Mouse (Mus musculus) heart, adult 2 months (tissue): ENCODE results near the gene Ppp2r5b. TPM values are rescaled to one million over a fixed set of nuclear protein-coding genes. Genes with fewer than 3 reads are reported as not detected.

Source experiments
- DNase-seq, 2 experiments: peaks; one replicate each; pipeline ENCODE4 v3.0.0; 2021
- H3K27ac ChIP-seq: fragments of 200-600 bp; 2 replicates; pipeline ENCODE4 v1.8.1; 2022
- H3K27me3 ChIP-seq: fragments of 200-500 bp; 2 replicates; pipeline ENCODE4 v1.6.1; 2012; ENCODE audit warnings: mild to moderate bottlenecking, low read length, inconsistent platforms, mixed read lengths; ENCODE audit not compliant: control insufficient read depth, insufficient read depth
- H3K36me3 ChIP-seq: fragments of 200-500 bp; 2 replicates; pipeline ENCODE4 v1.6.1; 2012; ENCODE audit warnings: low read length, inconsistent platforms; ENCODE audit not compliant: control insufficient read depth, insufficient read depth
- H3K4me1 ChIP-seq: fragments of 200-500 bp; 2 replicates; pipeline ENCODE4 v1.6.1; 2011; ENCODE audit warnings: low read length; ENCODE audit not compliant: control insufficient read depth, insufficient read depth
- H3K4me3 ChIP-seq: fragments of 200-600 bp; 2 replicates; pipeline ENCODE4 v1.8.1; 2022
- H3K79me2 ChIP-seq: fragments of 200-500 bp; replicated peaks from 2 replicates; pipeline ENCODE4 v1.6.1; 2012; ENCODE audit warnings: mild to moderate bottlenecking, inconsistent platforms, low read length, moderate library complexity, mixed read lengths; ENCODE audit not compliant: control insufficient read depth, insufficient read depth
- H3K9ac ChIP-seq: fragments of 200-500 bp; 2 replicates; pipeline ENCODE4 v1.6.1; 2012; ENCODE audit warnings: low read depth, mild to moderate bottlenecking, control low read depth, inconsistent platforms, low read length, mixed read lengths
- CTCF ChIP-seq: fragments of 200-600 bp; IDR thresholded peaks from 2 replicates; pipeline ENCODE4 v1.8.1; 2022; ENCODE audit warnings: antibody characterized with exemption, mild to moderate bottlenecking, moderate library complexity
- EP300 ChIP-seq: fragments of 200-500 bp; IDR thresholded peaks from 2 replicates; pipeline ENCODE4 v1.6.1; 2011; ENCODE audit warnings: low read depth, low read length, control low read depth; ENCODE audit not compliant: insufficient read depth
- POLR2A ChIP-seq: fragments of 200-500 bp; IDR thresholded peaks from 2 replicates; pipeline ENCODE4 v1.6.1; 2011; ENCODE audit warnings: mild to moderate bottlenecking, low read depth, low read length, control low read depth; ENCODE audit not compliant: insufficient read depth
- WGBS: fragments of 180-500 bp; shearing (Covaris S2); methylation state at CpG from one replicate; pipeline ENCODE4 v1.1.7; 2018; 5-methylcytosine and 5-hydroxymethylcytosine counted together
- intact Hi-C: fragments of 180-260 bp; cut with DNase I; formaldehyde crosslinking; loops from one replicate; pipeline ENCODE4 v1.15.1; 2025
- microRNA-seq, 2 experiments: library from miRNA; unstranded; fragments of <30 nt; microRNA quantifications; one replicate each; pipeline ENCODE4 v1.2.0; 2021
- polyA plus RNA-seq: library from polyadenylated mRNA; depleted of rRNA; stranded (reverse); fragments of >200 nt; gene quantifications from 2 replicates; pipeline ENCODE4 v1.2.3, GENCODE M21; 2012; rRNA removed
- total RNA-seq, 2 experiments: library from RNA; stranded (reverse); gene quantifications; 2 replicates each; pipeline ENCODE4 v1.2.3; 2021

Gene Ppp2r5b
- total and polyA plus RNA-seq, 3 experiments, result 34.8 to 36.8 (median 35.1) TPM

DNA sequence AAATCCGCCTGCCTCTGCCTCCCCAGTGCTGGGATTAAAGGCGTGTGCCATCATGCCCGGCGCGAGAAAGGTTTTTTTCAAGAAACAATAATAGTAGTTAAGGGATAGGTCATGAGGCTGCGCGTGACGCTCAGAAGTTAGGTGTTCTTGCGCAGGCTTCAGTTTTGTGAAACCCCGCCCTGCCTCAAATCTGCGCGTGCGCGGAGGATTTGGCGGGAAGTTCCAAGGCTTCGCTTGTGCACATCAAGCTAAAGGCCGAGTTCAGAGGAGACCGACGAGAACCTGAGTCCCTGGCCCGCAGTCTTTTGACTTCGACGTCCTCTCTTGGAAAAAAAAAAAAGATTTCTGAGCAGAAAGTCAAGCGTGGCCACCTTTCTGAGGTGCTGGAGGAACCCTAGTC, 51.5 kb downstream of the Ppp2r5b start, which contains the start of gene Majin:
TSS of gene Majin (plus strand) at position 258 of the 400 bp plus-strand sequence.
- no peak for TF ChIP-seq EP300
- 83% methylated on average over 23 of the region's 23 CpGs for WGBS
- no peak within 1 kb of the TSS for H3K4me3 ChIP-seq

DNA sequence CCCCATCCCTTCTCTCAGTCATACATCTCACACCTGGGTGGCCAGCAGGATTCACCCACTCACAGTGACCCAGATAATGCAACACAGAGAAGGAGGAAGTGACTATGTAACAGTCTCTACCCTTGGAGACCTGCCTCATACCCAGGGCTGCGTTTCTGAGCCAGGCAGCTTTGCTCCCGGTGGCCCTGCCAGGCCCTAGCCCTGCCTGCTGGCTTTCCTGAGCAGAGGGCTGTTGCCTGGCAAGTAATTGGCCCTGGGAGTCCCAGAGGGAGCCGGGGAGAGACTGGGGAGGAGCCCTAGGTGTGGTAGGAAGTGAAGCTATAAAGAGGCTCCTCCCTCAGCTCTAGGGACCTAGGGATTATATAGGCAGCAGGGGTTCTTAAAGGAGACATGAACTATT, 53.1 kb downstream of the Ppp2r5b start:
- intact Hi-C loops, result no loop called here
- 9% methylated on average over 3 of the region's 3 CpGs for WGBS
- no peak overlapping the region for H3K27ac ChIP-seq

More for the DNA sequence above, 51.5 kb downstream of the Ppp2r5b start, which contains the start of gene Majin:
- Histone ChIP-seq H3K36me3 (no peaks in the 10 kb centered on the region), H3K79me2 (no peaks in the 10 kb centered on the region), H3K27ac (no peak within 1 kb of the TSS), H3K4me1 (no peaks in the 10 kb centered on the region), H3K9ac (no peak within 1 kb of the TSS), H3K27me3 (no peaks in the 10 kb centered on the region)
- intact Hi-C loops, result no loop called here
- no peak for DNase-seq

DNA sequence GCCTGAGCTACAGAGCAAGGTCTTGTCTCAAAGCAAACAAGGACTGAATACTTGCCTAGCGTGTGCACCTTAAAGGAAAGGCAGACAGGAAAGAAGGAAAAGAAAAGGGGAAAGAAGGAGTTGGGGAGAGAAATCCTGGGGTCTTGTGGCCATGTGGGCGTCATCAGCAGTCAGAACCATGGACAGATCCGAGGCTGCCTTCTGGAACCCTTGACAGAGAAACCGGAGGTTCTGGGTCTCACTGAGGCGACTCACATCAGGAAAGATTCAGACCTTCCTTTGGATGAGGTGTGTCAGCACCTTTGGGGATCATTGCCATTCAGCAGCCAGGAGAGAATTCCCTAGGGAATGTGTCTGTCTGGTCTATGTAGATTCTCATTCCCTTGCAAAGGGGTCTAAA, 54.0 kb downstream of the Ppp2r5b start:
- H3K27me3 ChIP-seq, result no peaks in the 10 kb centered on the region
- H3K9ac ChIP-seq, result no peak overlapping the region
- H3K79me2 ChIP-seq, result no peaks in the 10 kb centered on the region
- H3K27ac ChIP-seq, result no peak overlapping the region
- H3K36me3 ChIP-seq, result no peaks in the 10 kb centered on the region
- no peak for DNase-seq
- 19% methylated on average over 5 of the region's 5 CpGs for WGBS
- intact Hi-C loops, result no loop called here
- TF ChIP-seq CTCF (no peak), POLR2A (no peak), EP300 (no peak)
- H3K4me1 ChIP-seq, result no peaks in the 10 kb centered on the region
- H3K4me3 ChIP-seq, result no peak overlapping the region

More for the DNA sequence above, 53.1 kb downstream of the Ppp2r5b start:
- H3K79me2 ChIP-seq, result no peaks in the 10 kb centered on the region
- TF ChIP-seq POLR2A (no peak), CTCF (no peak), EP300 (no peak)
- H3K4me1 ChIP-seq, result no peaks in the 10 kb centered on the region
- H3K27me3 ChIP-seq, result no peaks in the 10 kb centered on the region
- no peak for DNase-seq
- H3K9ac ChIP-seq, result no peak overlapping the region
- H3K36me3 ChIP-seq, result no peaks in the 10 kb centered on the region
- H3K4me3 ChIP-seq, result no peak overlapping the region

DNA sequence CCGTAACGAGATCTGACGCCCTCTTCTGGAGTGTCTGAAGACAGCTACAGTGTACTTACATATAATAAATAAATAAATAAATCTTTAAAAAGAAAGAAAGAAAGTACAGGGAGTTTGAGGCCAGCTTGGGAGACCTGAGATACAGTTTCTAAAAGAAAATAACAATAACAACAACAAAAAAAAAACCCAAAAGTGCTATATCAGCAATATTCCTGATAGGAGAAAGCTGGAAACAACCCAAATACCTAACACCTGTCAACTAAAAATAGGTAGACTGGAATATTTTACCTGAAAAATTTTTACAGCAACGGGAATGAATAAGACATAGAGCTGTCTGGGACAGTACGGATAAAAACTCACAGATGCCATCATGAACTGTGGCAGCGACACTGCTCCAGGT, 56.9 kb downstream of the Ppp2r5b start:
- H3K4me3 ChIP-seq, result no peak overlapping the region
- no peaks in the 10 kb centered on the region for H3K4me1 ChIP-seq
- H3K27ac ChIP-seq, result no peak overlapping the region
- intact Hi-C loops, result no loop called here
- 79% methylated on average over 6 of the region's 6 CpGs for WGBS
- H3K79me2 ChIP-seq, result no peaks in the 10 kb centered on the region
- DNase-seq, result no peak
- TF ChIP-seq POLR2A (no peak), CTCF (no peak), EP300 (no peak)
- H3K9ac ChIP-seq, result no peak overlapping the region
- H3K27me3 ChIP-seq, result no peaks in the 10 kb centered on the region
- H3K36me3 ChIP-seq, result no peaks in the 10 kb centered on the region

Small RNA genes within 50 kb of the gene (microRNA-seq; reads per million reads assigned to microRNA genes)
- 19.3 to 38.7 reads per million in 2 experiments for gene Mir192
- 18.5 to 42.6 reads per million in 2 experiments for gene Mir194-2

Other genes with a start within 250 kb of the Ppp2r5b start
- gene Slc22a20, start 249.7 kb downstream of the Ppp2r5b start, total RNA-seq, result not detected
- not detected in 2 replicates for gene Slc22a20, start 249.7 kb downstream of the Ppp2r5b start, polyA plus RNA-seq
- gene Capn1, start 220.0 kb downstream of the Ppp2r5b start, total RNA-seq, result 10 to 100 TPM; 26.4 to 26.8 TPM
- 21.5 and 26.2 TPM in 2 replicates for gene Capn1, start 220.0 kb downstream of the Ppp2r5b start, polyA plus RNA-seq
- gene Syvn1, start 189.3 kb downstream of the Ppp2r5b start, total RNA-seq, result 10 to 100 TPM; 21.3 to 24.2 TPM
- 17.1 and 23.1 TPM in 2 replicates for gene Syvn1, start 189.3 kb downstream of the Ppp2r5b start, polyA plus RNA-seq
- 10 to 100 TPM; 37.1 to 39.0 TPM for gene Mrpl49, start 178.1 kb downstream of the Ppp2r5b start, total RNA-seq
- gene Mrpl49, start 178.1 kb downstream of the Ppp2r5b start, polyA plus RNA-seq, result 23.5 and 33.0 TPM in 2 replicates
- gene Fau, start 178.0 kb downstream of the Ppp2r5b start, total RNA-seq, result 100 to 1,000 TPM; 550 to 636 TPM
- gene Fau, start 178.0 kb downstream of the Ppp2r5b start, polyA plus RNA-seq, result 265 and 386 TPM in 2 replicates
- 10 to 100 TPM in 1 of 2 experiments, 1 to 10 TPM in 1; 9.9 to 13.4 TPM for gene Znhit2, start 174.7 kb downstream of the Ppp2r5b start, total RNA-seq
- gene Znhit2, start 174.7 kb downstream of the Ppp2r5b start, polyA plus RNA-seq, result 12.3 and 14.4 TPM in 2 replicates
- gene Tm7sf2, start 167.5 kb downstream of the Ppp2r5b start, total RNA-seq, result 1 to 10 TPM; 2.7 to 3.7 TPM
- 9.3 and 11.9 TPM in 2 replicates for gene Tm7sf2, start 167.5 kb downstream of the Ppp2r5b start, polyA plus RNA-seq
- gene Vps51, start 158.6 kb downstream of the Ppp2r5b start, total RNA-seq, result 10 to 100 TPM; 19.1 to 22.0 TPM
- gene Vps51, start 158.6 kb downstream of the Ppp2r5b start, polyA plus RNA-seq, result 35.1 and 39.0 TPM in 2 replicates
- gene Tmem262, start 155.8 kb downstream of the Ppp2r5b start, total RNA-seq, result not detected
- gene Tmem262, start 155.8 kb downstream of the Ppp2r5b start, polyA plus RNA-seq, result not detected in 2 replicates
- gene Gm28374, start 153.6 kb downstream of the Ppp2r5b start, total RNA-seq, result not detected
- gene Gm28374, start 153.6 kb downstream of the Ppp2r5b start, polyA plus RNA-seq, result not detected in 2 replicates
- 10 to 100 TPM; 13.8 to 15.6 TPM for gene Zfpl1, start 150.9 kb downstream of the Ppp2r5b start, total RNA-seq
- gene Zfpl1, start 150.9 kb downstream of the Ppp2r5b start, polyA plus RNA-seq, result 47.5 and 50.7 TPM in 2 replicates
- not detected for gene Cdca5, start 150.9 kb downstream of the Ppp2r5b start, total RNA-seq
- gene Cdca5, start 150.9 kb downstream of the Ppp2r5b start, polyA plus RNA-seq, result 0.09 and 0.27 TPM in 2 replicates
- not detected for gene AC131692.1, start 141.5 kb downstream of the Ppp2r5b start, total RNA-seq
- gene AC131692.1, start 141.5 kb downstream of the Ppp2r5b start, polyA plus RNA-seq, result not detected in 2 replicates
- gene Naaladl1, start 130.1 kb downstream of the Ppp2r5b start, total RNA-seq, result not detected
- gene Naaladl1, start 130.1 kb downstream of the Ppp2r5b start, polyA plus RNA-seq, result not detected in 2 replicates
- gene Sac3d1, start 117.2 kb downstream of the Ppp2r5b start, total RNA-seq, result 10 to 100 TPM in 1 of 2 experiments, 1 to 10 TPM in 1; 8.7 to 10.3 TPM
- gene Sac3d1, start 117.2 kb downstream of the Ppp2r5b start, polyA plus RNA-seq, result 13.1 and 15.4 TPM in 2 replicates
- gene Snx15, start 107.6 kb downstream of the Ppp2r5b start, total RNA-seq, result 10 to 100 TPM; 14.1 to 16.6 TPM
- gene Snx15, start 107.6 kb downstream of the Ppp2r5b start, polyA plus RNA-seq, result 22.0 and 29.5 TPM in 2 replicates
- gene Batf2, start 94.9 kb downstream of the Ppp2r5b start, total RNA-seq, result 1 to 10 TPM in 1 of 2 experiments, under 1 TPM in 1; 0.98 to 1.6 TPM
- 2.3 and 3.2 TPM in 2 replicates for gene Batf2, start 94.9 kb downstream of the Ppp2r5b start, polyA plus RNA-seq
- gene Arl2, start 94.3 kb downstream of the Ppp2r5b start, total RNA-seq, result 10 to 100 TPM; 62.1 to 72.9 TPM
- 153 and 155 TPM in 2 replicates for gene Arl2, start 94.3 kb downstream of the Ppp2r5b start, polyA plus RNA-seq
- gene Majin, start 51.5 kb downstream of the Ppp2r5b start, total RNA-seq, result not detected
- gene Majin, start 51.5 kb downstream of the Ppp2r5b start, polyA plus RNA-seq, result 0.20 and 0.23 TPM in 2 replicates
- not detected for gene Gpha2, start 9.5 kb downstream of the Ppp2r5b start, total RNA-seq
- gene Gpha2, start 9.5 kb downstream of the Ppp2r5b start, polyA plus RNA-seq, result 0.27 TPM in 1 of 2 replicates, not detected in the other
- 10 to 100 TPM; 20.5 to 24.5 TPM for gene Atg2a, start 5.8 kb upstream of the Ppp2r5b start, total RNA-seq
- gene Atg2a, start 5.8 kb upstream of the Ppp2r5b start, polyA plus RNA-seq, result 26.3 and 26.7 TPM in 2 replicates
- gene Ehd1, start 40.9 kb upstream of the Ppp2r5b start, total RNA-seq, result 100 to 1,000 TPM in 1 of 2 experiments, 10 to 100 TPM in 1; 98.0 to 120 TPM
- gene Ehd1, start 40.9 kb upstream of the Ppp2r5b start, polyA plus RNA-seq, result 111 and 142 TPM in 2 replicates
- gene Cdc42bpg, start 70.6 kb upstream of the Ppp2r5b start, total RNA-seq, result 10 to 100 TPM; 11.7 to 13.9 TPM
- gene Cdc42bpg, start 70.6 kb upstream of the Ppp2r5b start, polyA plus RNA-seq, result 7.0 and 7.7 TPM in 2 replicates
- 10 to 100 TPM; 13.9 to 14.0 TPM for gene Men1, start 99.1 kb upstream of the Ppp2r5b start, total RNA-seq
- 19.4 and 19.6 TPM in 2 replicates for gene Men1, start 99.1 kb upstream of the Ppp2r5b start, polyA plus RNA-seq
- 10 to 100 TPM; 36.1 to 38.4 TPM for gene Map4k2, start 105.3 kb upstream of the Ppp2r5b start, total RNA-seq
- gene Map4k2, start 105.3 kb upstream of the Ppp2r5b start, polyA plus RNA-seq, result 88.9 and 107 TPM in 2 replicates
- 100 to 1,000 TPM in 1 of 2 experiments, 10 to 100 TPM in 1; 93.0 to 103 TPM for gene Sf1, start 127.8 kb upstream of the Ppp2r5b start, total RNA-seq
- 51.7 and 58.5 TPM in 2 replicates for gene Sf1, start 127.8 kb upstream of the Ppp2r5b start, polyA plus RNA-seq
- gene Pygm, start 148.5 kb upstream of the Ppp2r5b start, total RNA-seq, result 1,000 to 10,000 TPM; 1,101 to 1,298 TPM
- gene Pygm, start 148.5 kb upstream of the Ppp2r5b start, polyA plus RNA-seq, result 1,120 and 1,632 TPM in 2 replicates
- 10 to 100 TPM; 43.3 to 48.0 TPM for gene Rasgrp2, start 163.5 kb upstream of the Ppp2r5b start, total RNA-seq
- gene Rasgrp2, start 163.5 kb upstream of the Ppp2r5b start, polyA plus RNA-seq, result 90.1 and 97.2 TPM in 2 replicates
- 1 to 10 TPM; 4.5 to 5.2 TPM for gene Nrxn2, start 182.9 kb upstream of the Ppp2r5b start, total RNA-seq
- gene Nrxn2, start 182.9 kb upstream of the Ppp2r5b start, polyA plus RNA-seq, result 3.4 TPM in 2 replicates